Mouse (Mus musculus) cortical plate, adult 2 months (tissue): ENCODE results near the gene Fbxw9.

Experiments
- CTCF ChIP-seq: fragments of 200-500 bp; IDR thresholded peaks from 2 replicates; pipeline ENCODE4 v1.5.1; 2011; ENCODE audit warnings: mild to moderate bottlenecking, control low read depth, low read length; ENCODE audit not compliant: insufficient read depth; ENCODE audit errors: extremely low read depth
- POLR2A ChIP-seq: fragments of 200-500 bp; IDR thresholded peaks from 2 replicates; pipeline ENCODE4 v1.6.1; 2011; ENCODE audit warnings: mild to moderate bottlenecking, low read length, control low read depth; ENCODE audit not compliant: insufficient read depth; ENCODE audit errors: extremely low read depth

- TF ChIP-seq POLR2A: no peak
- TF ChIP-seq CTCF: no peak
These were observed 31.8 kb downstream of the Fbxw9 start for GRCm38 (mm10) chr8:85091526-85092090.
